Mouse (Mus musculus) liver, postnatal 0 days (tissue): ENCODE results near the gene Pdxk.

Experiments used
- CTCF ChIP-seq: sonication (generic); IDR thresholded peaks from 2 replicates; pipeline ENCODE4 v1.5.1; 2016; ENCODE audit warnings: antibody characterized with exemption, low read depth
- EP300 ChIP-seq: IDR thresholded peaks from 2 replicates; pipeline ENCODE4 v1.6.1; 2016; ENCODE audit warnings: antibody characterized with exemption, low read depth, mild to moderate bottlenecking

DNA sequence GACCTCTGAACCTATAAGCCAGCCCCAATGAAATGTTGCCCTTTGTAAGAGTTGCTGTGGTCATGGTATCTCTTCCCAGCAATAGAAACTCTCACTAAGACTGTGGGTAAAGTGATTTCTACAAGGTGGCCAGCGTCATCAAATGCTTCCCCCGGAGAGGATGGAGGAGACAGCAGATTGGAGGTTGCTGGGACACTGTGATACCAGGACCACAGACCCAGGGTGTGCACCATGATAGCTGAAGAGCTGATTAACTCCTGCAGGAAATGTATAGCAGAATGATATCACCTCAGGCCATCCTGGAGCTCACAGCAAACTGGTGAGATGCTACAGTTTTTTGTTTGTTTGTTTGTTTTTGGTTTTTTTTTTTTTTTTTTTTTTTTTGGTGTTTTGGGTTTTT is 35.0 kb downstream of the Pdxk start:
- TF ChIP-seq EP300: no peak
- TF ChIP-seq CTCF: no peak
